Mouse (Mus musculus) heart, embryonic 10.5 days (tissue): ENCODE results near the gene Stab1. TPM values are rescaled to one million over a fixed set of nuclear protein-coding genes. Genes with fewer than 3 reads are reported as not detected.

Experiments used
- DNase-seq: peaks from one replicate; pipeline ENCODE4 v3.0.0-alpha.2; 2017; ENCODE audit warnings: low spot score
- H3K27ac ChIP-seq: fragments of 300-500 bp; sonication (generic); 2 replicates; pipeline ENCODE4 v1.5.1; 2016; ENCODE audit warnings: mild to moderate bottlenecking
- H3K27me3 ChIP-seq: fragments of 300-500 bp; sonication (generic); 2 replicates; pipeline ENCODE4 v1.6.1; 2016; ENCODE audit warnings: mild to moderate bottlenecking; ENCODE audit not compliant: poor library complexity, insufficient read depth, severe bottlenecking
- H3K36me3 ChIP-seq: fragments of 300-500 bp; sonication (generic); 2 replicates; pipeline ENCODE4 v1.6.1; 2016; ENCODE audit warnings: mild to moderate bottlenecking, moderate library complexity
- H3K4me1 ChIP-seq: fragments of 300-500 bp; sonication (generic); 2 replicates; pipeline ENCODE4 v1.6.1; 2016; ENCODE audit warnings: mild to moderate bottlenecking
- H3K4me3 ChIP-seq: fragments of 300-500 bp; sonication (generic); 2 replicates; pipeline ENCODE4 v1.5.1; 2016; ENCODE audit warnings: mild to moderate bottlenecking, moderate library complexity
- H3K9me3 ChIP-seq: fragments of 300-500 bp; sonication (generic); 2 replicates; pipeline ENCODE4 v1.6.1; 2016; ENCODE audit warnings: mild to moderate bottlenecking, moderate library complexity
- WGBS: fragments of 180-500 bp; shearing (Covaris S2); methylation state at CpG from one replicate; pipeline ENCODE4 v1.1.7; 2016; 5-methylcytosine and 5-hydroxymethylcytosine counted together
- polyA plus RNA-seq: library from polyadenylated mRNA; unstranded; fragments of >200 nt; fragmentation: Nextera tagmentation; extraction: Ambion mirVana; gene quantifications from 2 replicates; pipeline ENCODE4 v1.2.1, GENCODE M21; 2016

Gene Stab1
- polyA plus RNA-seq, 1 experiment from 2014 or later, result 28.9 TPM

GRCm38 (mm10) chr14:31140141-31140540 is 28.3 kb downstream of the Stab1 start:
- DNase-seq, result no peak
- Histone ChIP-seq H3K4me1 (peaks cover 9% of the 10 kb centered on the region; the same call in 1 of the 2 replicates), H3K9me3 (no peaks in the 10 kb centered on the region), H3K36me3 (peaks cover 91% of the 10 kb centered on the region), H3K27me3 (no peaks in the 10 kb centered on the region), H3K4me3 (no peak overlapping the region), H3K27ac (no peak overlapping the region)
- 89% methylated on average over 15 of the region's 15 CpGs for WGBS

- no peak for DNase-seq
- Histone ChIP-seq H3K27ac (no peak overlapping the region), H3K9me3 (no peaks in the 10 kb centered on the region), H3K36me3 (peaks cover 92% of the 10 kb centered on the region), H3K4me3 (no peak overlapping the region), H3K27me3 (no peaks in the 10 kb centered on the region), H3K4me1 (peaks cover 9% of the 10 kb centered on the region; the same call in 1 of the 2 replicates)
- WGBS, result 89% methylated on average over 12 of the region's 12 CpGs
These were observed 28.8 kb downstream of the Stab1 start for GRCm38 (mm10) chr14:31139666-31140065.

GRCm38 (mm10) chr14:31138897-31139429 is 29.5 kb downstream of the Stab1 start:
- H3K27ac ChIP-seq, result no peak overlapping the region
- H3K4me1 ChIP-seq, result peaks cover 9% of the 10 kb centered on the region; the same call in 1 of the 2 replicates
- H3K4me3 ChIP-seq, result no peak overlapping the region
- H3K36me3 ChIP-seq, result peaks cover 99% of the 10 kb centered on the region
- DNase-seq, result no peak
- 90% methylated on average over 9 of the region's 9 CpGs for WGBS
- no peaks in the 10 kb centered on the region for H3K9me3 ChIP-seq
- H3K27me3 ChIP-seq, result no peaks in the 10 kb centered on the region

GRCm38 (mm10) chr14:31138219-31138896 is 30.1 kb downstream of the Stab1 start:
- H3K27me3 ChIP-seq, result no peaks in the 10 kb centered on the region
- no peaks in the 10 kb centered on the region for H3K9me3 ChIP-seq
- DNase-seq, result peak; percentile 68
- H3K4me1 ChIP-seq, result peaks cover 11% of the 10 kb centered on the region
- H3K27ac ChIP-seq, result peak overlapping the region; percentile 37; the same call in 1 of the 2 replicates
- H3K4me3 ChIP-seq, result no peak overlapping the region
- WGBS, result 88% methylated on average over 34 of the region's 35 CpGs
- H3K36me3 ChIP-seq, result peaks cover 94% of the 10 kb centered on the region

- H3K4me3 ChIP-seq, result no peak overlapping the region
- no peaks in the 10 kb centered on the region for H3K27me3 ChIP-seq
- peak overlapping the region; percentile 37; the same call in 1 of the 2 replicates for H3K27ac ChIP-seq
- H3K9me3 ChIP-seq, result no peaks in the 10 kb centered on the region
- DNase-seq, result peak; percentile 72
- H3K4me1 ChIP-seq, result peaks cover 17% of the 10 kb centered on the region
- WGBS, result 80% methylated on average over 11 of the region's 11 CpGs
- peaks cover 88% of the 10 kb centered on the region for H3K36me3 ChIP-seq
These were observed 30.6 kb downstream of the Stab1 start for GRCm38 (mm10) chr14:31137791-31138190.

- WGBS, result 85% methylated on average over 10 of the region's 10 CpGs
- Histone ChIP-seq H3K27me3 (no peaks in the 10 kb centered on the region), H3K27ac (peak overlapping the region; percentile 37; the same call in 1 of the 2 replicates), H3K36me3 (peaks cover 83% of the 10 kb centered on the region), H3K9me3 (no peaks in the 10 kb centered on the region), H3K4me3 (no peak overlapping the region), H3K4me1 (peaks cover 22% of the 10 kb centered on the region)
- DNase-seq, result peak; percentile 60
These were observed 31.2 kb downstream of the Stab1 start for GRCm38 (mm10) chr14:31137281-31137595.

- WGBS, result 85% methylated on average over 26 of the region's 26 CpGs
- Histone ChIP-seq H3K27me3 (no peaks in the 10 kb centered on the region), H3K27ac (0 out of 2 replicates have a peak overlapping the region, but pooled peaks have one; percentile 42), H3K36me3 (peaks cover 77% of the 10 kb centered on the region), H3K4me1 (peaks cover 27% of the 10 kb centered on the region), H3K9me3 (no peaks in the 10 kb centered on the region), H3K4me3 (no peak overlapping the region)
- peak; percentile 71 for DNase-seq
These were observed 31.8 kb downstream of the Stab1 start for GRCm38 (mm10) chr14:31136411-31137280.

- Histone ChIP-seq H3K27me3 (no peaks in the 10 kb centered on the region), H3K4me1 (peaks cover 28% of the 10 kb centered on the region), H3K36me3 (peaks cover 70% of the 10 kb centered on the region), H3K4me3 (no peak overlapping the region), H3K27ac (no peak overlapping the region), H3K9me3 (no peaks in the 10 kb centered on the region)
- 95% methylated on average over 34 of the region's 34 CpGs for WGBS
- peak; percentile 74 for DNase-seq
These were observed 32.7 kb downstream of the Stab1 start for GRCm38 (mm10) chr14:31135495-31136410.

GRCm38 (mm10) chr14:31134015-31135000 is 34.1 kb downstream of the Stab1 start:
- no peaks in the 10 kb centered on the region for H3K27me3 ChIP-seq
- peaks cover 40% of the 10 kb centered on the region for H3K4me1 ChIP-seq
- H3K36me3 ChIP-seq, result peaks cover 56% of the 10 kb centered on the region
- peak; percentile 74 for DNase-seq
- H3K4me3 ChIP-seq, result no peak overlapping the region
- H3K27ac ChIP-seq, result no peak overlapping the region
- WGBS, result 92% methylated on average over 25 of the region's 25 CpGs
- no peaks in the 10 kb centered on the region for H3K9me3 ChIP-seq

GRCm38 (mm10) chr14:31133023-31133665 is 35.3 kb downstream of the Stab1 start:
- Histone ChIP-seq H3K4me3 (peak overlapping the region; percentile 95; the same call in 1 of the 2 replicates), H3K27me3 (no peaks in the 10 kb centered on the region), H3K4me1 (peaks cover 37% of the 10 kb centered on the region), H3K36me3 (peaks cover 44% of the 10 kb centered on the region), H3K9me3 (no peaks in the 10 kb centered on the region), H3K27ac (peak overlapping the region; percentile 53; the same call in 1 of the 2 replicates)
- DNase-seq, result peak; percentile 71
- 72% methylated on average over 11 of the region's 11 CpGs for WGBS

- DNase-seq, result peak; percentile 74
- H3K36me3 ChIP-seq, result peaks cover 38% of the 10 kb centered on the region
- WGBS, result 81% methylated on average over 7 of the region's 7 CpGs
- H3K9me3 ChIP-seq, result no peaks in the 10 kb centered on the region
- no peaks in the 10 kb centered on the region for H3K27me3 ChIP-seq
- peaks cover 37% of the 10 kb centered on the region for H3K4me1 ChIP-seq
- H3K4me3 ChIP-seq, result peak overlapping the region; percentile 95
- peak overlapping the region; percentile 97; the same call in 1 of the 2 replicates for H3K27ac ChIP-seq
These were observed 35.9 kb downstream of the Stab1 start for GRCm38 (mm10) chr14:31132491-31132975.
